Mouse (Mus musculus) liver, embryonic 16.5 days (tissue): ENCODE results near the gene Aldh3b3. TPM values are rescaled to one million over a fixed set of nuclear protein-coding genes. Genes with fewer than 3 reads are reported as not detected.

Experiments used
- ATAC-seq: fragments of 200-750 bp; cut with Nextera tagmentation; 2 replicates; pipeline ENCODE4 v1.8.0; 2017; ENCODE audit warnings: low read depth, mild to moderate bottlenecking, moderate number of reproducible peaks, moderate library complexity
- H3K27ac ChIP-seq: fragments of 300-500 bp; sonication (generic); 2 replicates; pipeline ENCODE4 v1.5.1; 2014; ENCODE audit warnings: mild to moderate bottlenecking, low read length
- H3K27me3 ChIP-seq: fragments of 300-500 bp; sonication (generic); 2 replicates; pipeline ENCODE4 v1.6.1; 2014; ENCODE audit warnings: low read depth, low read length, mixed read lengths; ENCODE audit not compliant: control insufficient read depth, insufficient read depth
- H3K36me3 ChIP-seq: fragments of 300-500 bp; sonication (generic); 2 replicates; pipeline ENCODE4 v1.6.1; 2014; ENCODE audit warnings: mild to moderate bottlenecking; ENCODE audit not compliant: control insufficient read depth, insufficient read depth
- H3K4me1 ChIP-seq: fragments of 300-500 bp; sonication (generic); 2 replicates; pipeline ENCODE4 v1.6.1; 2014; ENCODE audit warnings: low read depth, low read length, mixed read lengths; ENCODE audit not compliant: control insufficient read depth
- H3K4me2 ChIP-seq: fragments of 300-500 bp; sonication (generic); 2 replicates; pipeline ENCODE4 v1.6.1; 2014; ENCODE audit warnings: low read depth, low read length, mixed read lengths
- H3K4me3 ChIP-seq: fragments of 300-500 bp; sonication (generic); 2 replicates; pipeline ENCODE4 v1.5.1; 2014; ENCODE audit warnings: low read depth, mild to moderate bottlenecking, low read length
- H3K9ac ChIP-seq: fragments of 300-500 bp; sonication (generic); 2 replicates; pipeline ENCODE4 v1.6.1; 2014; ENCODE audit warnings: low read depth, low read length
- H3K9me3 ChIP-seq: fragments of 300-500 bp; sonication (generic); replicated peaks from 2 replicates; pipeline ENCODE4 v1.6.1; 2016; ENCODE audit warnings: low read length; ENCODE audit not compliant: control insufficient read depth
- WGBS: fragments of 180-500 bp; shearing (Covaris S2); extraction: QIAGEN DNeasy Blood & Tissue Kit; methylation state at CpG from one replicate; pipeline ENCODE4 v1.1.7; 2014; ENCODE audit not compliant: insufficient replicate concordance; 5-methylcytosine and 5-hydroxymethylcytosine counted together
- polyA plus RNA-seq: library from polyadenylated mRNA; unstranded; fragments of >200 nt; fragmentation: Nextera tagmentation; extraction: Ambion mirVana; gene quantifications from 2 replicates; pipeline ENCODE4 v1.2.1, GENCODE M21; 2015

Gene Aldh3b3
- polyA plus RNA-seq, 1 experiment from 2014 or later, result 0.12 TPM

GRCm38 (mm10) chr19:4013066-4013465, 54.6 kb downstream of the Aldh3b3 start:
- H3K36me3 ChIP-seq, result peaks cover 8% of the 10 kb centered on the region
- H3K4me1 ChIP-seq, result peaks cover 34% of the 10 kb centered on the region
- H3K27ac ChIP-seq, result peak overlapping the region; percentile 78
- 13% methylated on average over 9 of the region's 9 CpGs for WGBS
- H3K9me3 ChIP-seq, result no peaks in the 10 kb centered on the region
- peak; percentile 22 for ATAC-seq
- peak overlapping the region; percentile 84 for H3K9ac ChIP-seq
- H3K4me2 ChIP-seq, result peak overlapping the region; percentile 80
- H3K4me3 ChIP-seq, result peak overlapping the region; percentile 92
- H3K27me3 ChIP-seq, result no peaks in the 10 kb centered on the region

- no peak overlapping the region for H3K9ac ChIP-seq
- no peaks in the 10 kb centered on the region for H3K9me3 ChIP-seq
- no peak overlapping the region for H3K4me2 ChIP-seq
- no peak overlapping the region for H3K4me3 ChIP-seq
- peaks cover 2% of the 10 kb centered on the region; the same call in 1 of the 2 replicates for H3K36me3 ChIP-seq
- H3K27ac ChIP-seq, result peak overlapping the region; percentile 71
- H3K27me3 ChIP-seq, result no peaks in the 10 kb centered on the region
- no peak for ATAC-seq
- peaks cover 47% of the 10 kb centered on the region for H3K4me1 ChIP-seq
Observed at GRCm38 (mm10) chr19:4014802-4015201, 56.4 kb downstream of the Aldh3b3 start.

GRCm38 (mm10) chr19:4015635-4016034, 57.2 kb downstream of the Aldh3b3 start:
- peak; percentile 10; the same call in 1 of the 2 replicates for ATAC-seq
- WGBS, result 16% methylated on average over 5 of the region's 5 CpGs
- no peaks in the 10 kb centered on the region for H3K9me3 ChIP-seq
- H3K36me3 ChIP-seq, result no peaks in the 10 kb centered on the region; the same call in 1 of the 2 replicates
- peaks cover 47% of the 10 kb centered on the region for H3K4me1 ChIP-seq
- no peaks in the 10 kb centered on the region for H3K27me3 ChIP-seq
- no peak overlapping the region for H3K9ac ChIP-seq
- no peak overlapping the region for H3K4me2 ChIP-seq
- H3K27ac ChIP-seq, result peak overlapping the region; percentile 71
- H3K4me3 ChIP-seq, result no peak overlapping the region

- no peak overlapping the region for H3K9ac ChIP-seq
- H3K27ac ChIP-seq, result no peak overlapping the region
- no peak for ATAC-seq
- H3K4me3 ChIP-seq, result no peak overlapping the region
- no peaks in the 10 kb centered on the region for H3K36me3 ChIP-seq
- H3K27me3 ChIP-seq, result no peaks in the 10 kb centered on the region
- peaks cover 31% of the 10 kb centered on the region for H3K4me1 ChIP-seq
- H3K9me3 ChIP-seq, result no peaks in the 10 kb centered on the region
- H3K4me2 ChIP-seq, result no peak overlapping the region
- WGBS, result 68% methylated on average over 10 of the region's 10 CpGs
Observed at GRCm38 (mm10) chr19:4017921-4018587, 59.6 kb downstream of the Aldh3b3 start.

- Histone ChIP-seq H3K27me3 (no peaks in the 10 kb centered on the region), H3K9ac (peak overlapping the region; percentile 22; the same call in 1 of the 2 replicates), H3K9me3 (no peaks in the 10 kb centered on the region), H3K27ac (0 out of 2 replicates have a peak overlapping the region, but pooled peaks have one; percentile 14), H3K36me3 (no peaks in the 10 kb centered on the region), H3K4me2 (peak overlapping the region; percentile 21; the same call in 1 of the 2 replicates), H3K4me3 (no peak overlapping the region), H3K4me1 (peaks cover 25% of the 10 kb centered on the region)
- ATAC-seq, result peak; percentile 78
- WGBS, result 29% methylated on average over 18 of the region's 18 CpGs
Observed at GRCm38 (mm10) chr19:4018743-4019583, 60.5 kb downstream of the Aldh3b3 start.

Other genes starting within 250 kb of the Aldh3b3 start
- 6.7 and 7.4 TPM in 2 replicates for gene Kmt5b, start 191.2 kb upstream of the Aldh3b3 start, polyA plus RNA-seq
- gene Chka, start 106.9 kb upstream of the Aldh3b3 start, polyA plus RNA-seq, result 18.4 and 19.3 TPM in 2 replicates
- 28.7 and 33.8 TPM in 2 replicates for gene Tcirg1, start 51.5 kb upstream of the Aldh3b3 start, polyA plus RNA-seq
- gene Ndufs8, start 45.9 kb upstream of the Aldh3b3 start, polyA plus RNA-seq, result 150 and 159 TPM in 2 replicates
- 8.7 and 10.0 TPM in 2 replicates for gene Aldh3b1, start 28.8 kb upstream of the Aldh3b3 start, polyA plus RNA-seq
- 33.9 and 35.8 TPM in 2 replicates for gene Unc93b1, start 23.5 kb upstream of the Aldh3b3 start, polyA plus RNA-seq
- gene Aldh3b2, start 13.7 kb downstream of the Aldh3b3 start, polyA plus RNA-seq, result 0.24 and 0.30 TPM in 2 replicates
- 10.5 and 12.4 TPM in 2 replicates for gene Acy3, start 27.9 kb downstream of the Aldh3b3 start, polyA plus RNA-seq
- gene Tbx10, start 34.1 kb downstream of the Aldh3b3 start, polyA plus RNA-seq, result 0.09 TPM in 1 of 2 replicates, not detected in the other
- 12.2 and 12.6 TPM in 2 replicates for gene Nudt8, start 41.9 kb downstream of the Aldh3b3 start, polyA plus RNA-seq
- 0.41 and 0.48 TPM in 2 replicates for gene Gm49405, start 42.0 kb downstream of the Aldh3b3 start, polyA plus RNA-seq
- gene Doc2g, start 44.7 kb downstream of the Aldh3b3 start, polyA plus RNA-seq, result 0.42 and 0.75 TPM in 2 replicates
- gene Ndufv1, start 54.2 kb downstream of the Aldh3b3 start, polyA plus RNA-seq, result 144 and 145 TPM in 2 replicates
- 796 and 823 TPM in 2 replicates for gene Gstp1, start 79.3 kb downstream of the Aldh3b3 start, polyA plus RNA-seq
- 6.1 and 17.4 TPM in 2 replicates for gene Gstp2, start 87.4 kb downstream of the Aldh3b3 start, polyA plus RNA-seq
- gene Gstp3, start 100.9 kb downstream of the Aldh3b3 start, polyA plus RNA-seq, result 95.4 and 105 TPM in 2 replicates
- 0.25 and 0.32 TPM in 2 replicates for gene Cabp2, start 122.9 kb downstream of the Aldh3b3 start, polyA plus RNA-seq
- gene Cdk2ap2, start 138.5 kb downstream of the Aldh3b3 start, polyA plus RNA-seq, result 112 and 117 TPM in 2 replicates
- 6.6 and 7.3 TPM in 2 replicates for gene Pitpnm1, start 141.4 kb downstream of the Aldh3b3 start, polyA plus RNA-seq
- gene Aip, start 167.2 kb downstream of the Aldh3b3 start, polyA plus RNA-seq, result 32.4 and 32.6 TPM in 2 replicates
- 0.02 TPM in 1 of 2 replicates, not detected in the other for gene Gpr152, start 181.1 kb downstream of the Aldh3b3 start, polyA plus RNA-seq
- gene Cabp4, start 185.4 kb downstream of the Aldh3b3 start, polyA plus RNA-seq, result 0.18 and 0.20 TPM in 2 replicates
- gene Coro1b, start 190.0 kb downstream of the Aldh3b3 start, polyA plus RNA-seq, result 72.4 and 74.8 TPM in 2 replicates
- 17.6 and 17.9 TPM in 2 replicates for gene Ptprcap, start 195.0 kb downstream of the Aldh3b3 start, polyA plus RNA-seq
- gene Rps6kb2, start 204.7 kb downstream of the Aldh3b3 start, polyA plus RNA-seq, result 29.4 and 31.9 TPM in 2 replicates
- gene Carns1, start 216.8 kb downstream of the Aldh3b3 start, polyA plus RNA-seq, result 0.49 and 0.67 TPM in 2 replicates
- gene Tbc1d10c, start 232.6 kb downstream of the Aldh3b3 start, polyA plus RNA-seq, result 5.5 and 8.1 TPM in 2 replicates
- gene Ppp1ca, start 233.4 kb downstream of the Aldh3b3 start, polyA plus RNA-seq, result 380 and 393 TPM in 2 replicates
- gene Rad9a, start 243.0 kb downstream of the Aldh3b3 start, polyA plus RNA-seq, result 14.1 and 14.2 TPM in 2 replicates